Comparison of ENCODE assay signal across 26 mouse cellular contexts in genomic region chr4:111673904-111674303, GRCm38 (mm10). TPM values are rescaled to one million over a fixed set of nuclear protein-coding genes. Genes with fewer than 3 reads are reported as not detected.
A peak's percentile ranks its signal among the peaks of the same experiment; 100 is the strongest.
DNase-seq lines count a peak whose midpoint lies in the region; ATAC-seq and TF ChIP-seq lines count a peak whose summit lies in the region.
"Had no signal": no experiment of that assay in that cellular context is flagged by ENCODE, and none has a peak within 500 bp of the region (broad histone marks: within the 10 kb centered on the region; RNA-seq: fewer than 3 reads in every experiment).

No protein-coding gene starts in this region.

- peak; percentile 55; the same call in 1 of the 2 replicates for ATAC-seq in hindbrain, embryonic 16.5 days
- no peak for ATAC-seq in hindbrain, embryonic 12.5 days (ENCODE audit: low FRiP score)
- ATAC-seq in lung, postnatal 0 days = no peak
- ATAC-seq: forebrain, embryonic 13.5 days; liver, embryonic 12.5 days; liver, postnatal 0 days; midbrain, embryonic 16.5 days had no signal

- H3K4me1 ChIP-seq in hindbrain, embryonic 16.5 days (ENCODE audit: control insufficient read depth, insufficient read depth, low read depth, low read length) = peaks cover 5% of the 10 kb centered on the region; the same call in 1 of the 2 replicates
- H3K4me1 ChIP-seq in hindbrain, embryonic 12.5 days = peaks cover 12% of the 10 kb centered on the region
- H3K4me1 ChIP-seq in lung, postnatal 0 days (ENCODE audit: insufficient read depth, low read depth, low read length) = no peaks in the 10 kb centered on the region

- no peak for TF ChIP-seq CTCF in lung, postnatal 0 days (IDR thresholded peaks at IDR 0.05)

- no peaks in the 10 kb centered on the region for H3K9me3 ChIP-seq in hindbrain, embryonic 16.5 days (ENCODE audit: control insufficient read depth, low read length)
- H3K9me3 ChIP-seq in hindbrain, embryonic 12.5 days (replicated peaks) = no peaks in the 10 kb centered on the region
- H3K9me3 ChIP-seq in lung, postnatal 0 days (ENCODE audit: low read length) = no peaks in the 10 kb centered on the region
- H3K9me3 ChIP-seq: forebrain, embryonic 13.5 days; heart, embryonic 13.5 days; hindbrain, embryonic 15.5 days; liver, embryonic 12.5 days; megakaryocyte, embryonic 14.5 days had no signal

- TF ChIP-seq EP300 in lung, postnatal 0 days (IDR thresholded peaks at IDR 0.05) = no peak

- DNase-seq in adrenal gland, adult 8-10 months = peak; percentile 5
- DNase-seq in adrenal gland, adult 18-20 months (ENCODE audit: low spot score in 2 of 2) = no peak
- peak; percentile 25 for DNase-seq in lung, postnatal 10 days
- no peak for DNase-seq in lung, postnatal 0 days (ENCODE audit: low spot score)
- DNase-seq in ovary, postnatal 36 days (ENCODE audit: low spot score) = peak; percentile 12
- no peak for DNase-seq in ovary, postnatal 10 days (ENCODE audit: low spot score)
- DNase-seq: cerebellum, adult 18-20 months; cerebellum, postnatal 14 days; gastrocnemius, postnatal 10 days; heart, postnatal 10 days; layer of hippocampus, postnatal 36 days; left cerebral cortex, postnatal 4 days; liver, postnatal 0 days; right cerebral cortex, postnatal 4 days; thymus, adult 18-20 months; thymus, postnatal 25 days had no signal

- no peak overlapping the region for H3K27ac ChIP-seq in hindbrain, embryonic 16.5 days (ENCODE audit: low read depth, low read length)
- no peak overlapping the region for H3K27ac ChIP-seq in hindbrain, embryonic 12.5 days
- H3K27ac ChIP-seq in lung, postnatal 0 days (ENCODE audit: low read length) = no peak overlapping the region
- H3K27ac ChIP-seq: forebrain, embryonic 13.5 days; heart, embryonic 13.5 days; hindbrain, embryonic 15.5 days; liver, embryonic 12.5 days; stomach, postnatal 0 days had no signal

- no peaks in the 10 kb centered on the region for H3K36me3 ChIP-seq in hindbrain, embryonic 16.5 days (ENCODE audit: control insufficient read depth, insufficient read depth, low read length)
- no peaks in the 10 kb centered on the region for H3K36me3 ChIP-seq in hindbrain, embryonic 12.5 days
- H3K36me3 ChIP-seq in lung, postnatal 0 days (ENCODE audit: insufficient read depth, low read length) = no peaks in the 10 kb centered on the region
- H3K36me3 ChIP-seq: G1E; heart, embryonic 13.5 days; hindbrain, embryonic 15.5 days; liver, embryonic 12.5 days had no signal

- no peak overlapping the region for H3K4me3 ChIP-seq in hindbrain, embryonic 16.5 days (ENCODE audit: low read length)
- H3K4me3 ChIP-seq in hindbrain, embryonic 12.5 days = no peak overlapping the region
- H3K4me3 ChIP-seq in lung, postnatal 0 days (ENCODE audit: low read depth, low read length) = no peak overlapping the region
- H3K4me3 ChIP-seq: forebrain, embryonic 13.5 days; heart, embryonic 13.5 days; hindbrain, embryonic 15.5 days; liver, embryonic 12.5 days; megakaryocyte, embryonic 14.5 days had no signal

- no peak overlapping the region for H3K4me2 ChIP-seq in hindbrain, embryonic 16.5 days (ENCODE audit: low read length)
- H3K4me2 ChIP-seq in hindbrain, embryonic 12.5 days (replicated peaks) = no peak overlapping the region
- no peak overlapping the region for H3K4me2 ChIP-seq in lung, postnatal 0 days (replicated peaks; ENCODE audit: low read depth, low read length)
- H3K4me2 ChIP-seq: forebrain, embryonic 13.5 days; heart, embryonic 13.5 days; hindbrain, embryonic 15.5 days; liver, embryonic 12.5 days had no signal

- H3K27me3 ChIP-seq in hindbrain, embryonic 16.5 days (replicated peaks; ENCODE audit: control insufficient read depth, insufficient read depth, low read length) = no peaks in the 10 kb centered on the region
- no peaks in the 10 kb centered on the region for H3K27me3 ChIP-seq in hindbrain, embryonic 12.5 days
- no peaks in the 10 kb centered on the region for H3K27me3 ChIP-seq in lung, postnatal 0 days (replicated peaks; ENCODE audit: insufficient read depth, low read length)
- H3K27me3 ChIP-seq: heart, embryonic 13.5 days; hindbrain, embryonic 15.5 days; liver, embryonic 12.5 days; megakaryocyte, embryonic 14.5 days had no signal

- H3K9ac ChIP-seq in hindbrain, embryonic 16.5 days (ENCODE audit: low read depth, low read length) = no peak overlapping the region
- no peak overlapping the region for H3K9ac ChIP-seq in hindbrain, embryonic 12.5 days
- no peak overlapping the region for H3K9ac ChIP-seq in lung, postnatal 0 days (replicated peaks; ENCODE audit: low read depth)
- H3K9ac ChIP-seq: forebrain, embryonic 13.5 days; heart, embryonic 13.5 days; hindbrain, embryonic 15.5 days; liver, embryonic 12.5 days; liver, postnatal 0 days had no signal

RNA-seq across cellular contexts. Expression of gene Spata6, which starts 45.9 kb away (rescaled TPM):
- 10 to 100 TPM in 2 of 4 experiments, 1 to 10 TPM in 2; 9.4 to 19.8 (median 13.1) TPM for total RNA-seq in adrenal gland, adult 8-10 months (2022)
- total RNA-seq in adrenal gland, adult 18-20 months (2021) = 1 to 10 TPM; 7.3 to 9.8 TPM
- polyA plus RNA-seq in hindbrain, embryonic 16.5 days (2015; fragmentation: Nextera tagmentation; extraction: Ambion mirVana) = 16.1 and 16.8 TPM in 2 replicates
- polyA plus RNA-seq in hindbrain, embryonic 12.5 days (2016; fragmentation: Nextera tagmentation; extraction: Ambion mirVana) = 27.2 and 27.8 TPM in 2 replicates
- 33.2 and 33.4 TPM in 2 replicates for polyA plus RNA-seq in lung, postnatal 0 days (2015; fragmentation: Nextera tagmentation; extraction: Ambion mirVana)
- polyA plus RNA-seq: G1E had no signal

Comparison
In these comparisons a context has a peak if more than half of its experiments do, and no peak if none do; other contexts are left out.
1. DNase-seq: peak in adrenal gland, adult 8-10 months (single experiment), lung, postnatal 10 days (single experiment) and ovary, postnatal 36 days (single experiment); none in adrenal gland, adult 18-20 months (0 of 2), lung, postnatal 0 days (single experiment) and ovary, postnatal 10 days (single experiment).